Mouse (Mus musculus): Measurements from ENCODE around the gene Srsf9.

DNA sequence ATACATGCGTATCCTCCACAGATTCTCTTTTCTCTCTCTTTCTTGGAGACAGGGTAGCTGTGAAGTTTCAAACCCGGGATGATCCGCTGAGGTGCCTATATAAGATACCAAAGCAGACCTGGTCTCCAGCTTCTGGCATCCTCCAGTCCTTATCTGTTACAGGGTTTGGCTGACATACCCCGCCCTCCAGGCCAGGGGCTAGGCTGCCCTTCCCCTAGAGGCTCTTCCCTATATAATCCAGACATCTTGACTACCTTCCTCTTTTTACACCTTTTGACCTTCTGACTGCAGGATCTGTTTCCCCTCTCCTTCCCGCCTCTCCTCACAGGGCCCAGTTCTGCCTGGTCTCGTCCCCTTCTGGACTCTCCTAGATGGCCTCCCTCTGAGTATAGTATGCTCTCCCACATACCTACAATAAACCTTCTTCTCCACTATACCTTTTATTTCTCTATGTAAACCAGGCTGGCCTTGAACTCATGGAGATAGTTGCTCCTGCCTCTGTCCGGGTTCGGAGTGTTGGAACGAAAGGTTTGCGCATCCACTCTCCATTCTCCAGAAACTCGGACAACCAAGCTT, 633 bp upstream of the Srsf9 start:
- TF ChIP-seq MAFK (IDR thresholded peaks at IDR 0.05; ENCODE audit: insufficient read depth, low read depth, low read length) = no peak
- no peak for TF ChIP-seq CHD2 (IDR thresholded peaks at IDR 0.05; ENCODE audit: low read depth, low read length)
- no peak for TF ChIP-seq ZC3H11A (IDR thresholded peaks at IDR 0.05; ENCODE audit: borderline replicate concordance, low read depth, low read length)

All from ES-E14 (cell line).